20 mouse cellular contexts compared by ENCODE assay signal in the genomic region with DNA sequence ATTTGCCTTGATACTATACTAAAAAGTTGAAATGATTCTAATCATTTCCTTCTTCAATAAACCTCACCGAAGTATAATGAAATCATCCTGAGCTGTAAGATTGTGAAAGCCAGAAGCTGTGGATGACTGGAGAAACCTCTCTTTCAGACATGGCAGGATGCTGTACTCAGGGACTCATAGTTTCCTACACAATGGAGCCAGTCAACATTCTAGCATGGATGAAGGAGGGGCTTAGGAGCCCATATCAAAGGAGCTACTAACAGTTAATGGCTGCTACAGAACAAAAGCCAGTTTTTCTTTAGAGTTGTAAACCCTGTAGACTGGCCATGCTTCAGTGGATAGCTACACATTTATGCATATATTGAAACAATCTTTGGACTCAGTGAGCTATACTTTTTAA.
"Had no signal": no experiment of that assay in that cellular context is flagged by ENCODE, and none has a peak within 500 bp of the region (broad histone marks: within the 10 kb centered on the region; RNA-seq: fewer than 3 reads in every experiment).

No protein-coding gene starts in this region.

- H3K27ac ChIP-seq: kidney, postnatal 0 days; limb, embryonic 12.5 days; limb, embryonic 15.5 days; liver, embryonic 14.5 days; macrophage; midbrain, embryonic 12.5 days; midbrain, embryonic 15.5 days; neural tube, embryonic 12.5 days; neural tube, embryonic 15.5 days; stomach, embryonic 15.5 days had no signal

- ATAC-seq: liver, postnatal 0 days; lung, postnatal 0 days; midbrain, embryonic 15.5 days had no signal

- H3K27me3 ChIP-seq: limb, embryonic 12.5 days; limb, embryonic 15.5 days; midbrain, embryonic 12.5 days; midbrain, embryonic 15.5 days; neural tube, embryonic 12.5 days; neural tube, embryonic 15.5 days; stomach, embryonic 15.5 days had no signal

- H3K36me3 ChIP-seq: limb, embryonic 12.5 days; limb, embryonic 15.5 days; midbrain, embryonic 12.5 days; midbrain, embryonic 15.5 days; neural tube, embryonic 12.5 days; neural tube, embryonic 15.5 days; stomach, embryonic 15.5 days had no signal

- H3K9me3 ChIP-seq: limb, embryonic 12.5 days; limb, embryonic 15.5 days; midbrain, embryonic 12.5 days; midbrain, embryonic 15.5 days; neural tube, embryonic 12.5 days; neural tube, embryonic 15.5 days; stomach, embryonic 15.5 days had no signal

- H3K9ac ChIP-seq: limb, embryonic 12.5 days; limb, embryonic 15.5 days; liver, embryonic 14.5 days; liver, postnatal 0 days; lung, embryonic 14.5 days; midbrain, embryonic 12.5 days; midbrain, embryonic 15.5 days; neural tube, embryonic 12.5 days; neural tube, embryonic 15.5 days; stomach, embryonic 15.5 days had no signal

- H3K4me2 ChIP-seq: limb, embryonic 12.5 days; limb, embryonic 15.5 days; liver, embryonic 11.5 days; lung, embryonic 14.5 days; midbrain, embryonic 12.5 days; midbrain, embryonic 15.5 days; neural tube, embryonic 12.5 days; neural tube, embryonic 15.5 days; stomach, embryonic 15.5 days had no signal

- H3K4me3 ChIP-seq: limb, embryonic 12.5 days; limb, embryonic 15.5 days; midbrain, embryonic 12.5 days; midbrain, embryonic 15.5 days; neural tube, embryonic 12.5 days; neural tube, embryonic 15.5 days; stomach, embryonic 15.5 days had no signal

- DNase-seq: kidney, adult 8-10 months; kidney, postnatal 25 days; left cerebral cortex, postnatal 4 days; liver, postnatal 0 days; lung, embryonic 14.5 days; right cerebral cortex, postnatal 25 days; spleen, adult 18-20 months; thymus, postnatal 25 days had no signal

- H3K4me1 ChIP-seq: limb, embryonic 12.5 days; limb, embryonic 15.5 days; midbrain, embryonic 12.5 days; midbrain, embryonic 15.5 days; neural tube, embryonic 12.5 days; neural tube, embryonic 15.5 days; stomach, embryonic 15.5 days had no signal
